Mouse (Mus musculus) frontal cortex, postnatal 25 days (tissue): ENCODE measurements around the gene Fbxo21.

Experiments
- DNase-seq, 2 experiments: peaks; one replicate each; pipeline ENCODE4 v3.0.0; 2022; ENCODE audit warnings: low spot score in 2 of 2

Fbxo21 gene

DNA sequence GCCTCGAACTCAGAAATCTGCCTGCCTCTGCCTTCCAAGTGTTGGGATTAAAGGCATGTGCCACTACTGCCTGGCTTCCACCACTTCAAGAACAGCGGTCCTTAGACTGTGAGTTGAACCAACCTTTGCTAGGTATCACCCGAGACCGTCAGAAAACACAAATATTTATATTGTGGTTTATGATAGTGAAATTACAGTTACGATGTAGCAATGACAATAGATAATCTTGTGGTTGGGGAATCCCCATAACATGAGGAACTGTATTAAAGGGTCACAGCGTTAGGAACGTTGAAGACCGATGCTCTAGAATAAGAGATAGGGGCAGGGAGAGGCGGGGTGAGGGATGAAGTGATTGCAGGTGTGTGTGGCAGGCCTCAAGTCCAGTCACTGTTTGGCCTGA, 68.9 kb downstream of the Fbxo21 start:
- DNase-seq: no peak

DNA sequence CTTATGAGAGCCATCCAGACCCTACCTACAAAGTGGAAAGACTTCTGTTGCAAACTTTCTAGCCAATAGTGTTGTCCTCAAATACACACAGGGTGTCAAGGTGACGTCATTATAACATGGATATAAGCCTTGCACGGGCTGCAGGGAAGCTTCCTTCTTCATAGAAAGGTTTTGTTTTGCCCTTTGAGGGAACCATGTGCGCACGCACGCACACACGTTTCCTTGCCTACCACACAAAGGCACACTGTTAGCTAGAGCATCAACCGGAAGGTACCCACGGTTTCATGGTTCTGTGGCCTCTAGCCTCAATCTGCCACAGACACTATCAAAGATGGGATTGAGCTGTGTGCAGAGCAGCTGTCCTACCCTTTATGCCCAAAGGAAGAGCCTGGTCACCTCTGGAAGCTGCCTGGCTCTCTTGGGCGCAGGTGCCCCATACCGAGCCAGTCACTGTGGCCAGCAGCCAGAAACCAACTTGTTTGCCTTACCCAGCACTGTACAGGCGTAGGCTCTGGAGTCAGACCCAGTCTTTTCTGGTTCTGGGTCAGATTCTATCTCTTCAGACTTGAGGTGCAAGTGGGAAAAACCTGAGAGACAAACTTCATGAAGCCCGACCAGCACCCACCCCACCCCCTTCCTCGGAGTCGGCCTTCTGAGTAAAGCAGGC, 70.7 kb downstream of the Fbxo21 start:
- DNase-seq: no peak

DNA sequence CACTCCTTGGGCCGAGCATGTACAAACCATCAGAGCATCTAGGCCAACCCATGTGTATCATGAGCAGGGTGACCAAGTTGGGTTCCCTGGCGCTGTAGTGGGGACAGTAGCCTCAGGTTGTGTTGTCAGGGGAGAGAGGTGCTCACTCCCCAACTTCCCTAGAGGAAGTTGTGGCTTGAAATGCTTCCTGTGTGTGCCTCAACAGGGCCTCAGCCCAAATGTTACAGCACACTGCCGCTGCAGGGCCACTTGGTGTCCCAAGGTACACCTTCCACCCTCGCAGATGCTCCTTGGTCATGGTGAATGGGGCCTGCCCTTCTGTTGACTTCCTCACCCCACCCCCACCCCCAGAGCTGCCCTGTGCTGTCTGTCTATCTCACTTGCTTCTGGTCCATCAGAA, 71.9 kb downstream of the Fbxo21 start:
- no peak for DNase-seq

DNA sequence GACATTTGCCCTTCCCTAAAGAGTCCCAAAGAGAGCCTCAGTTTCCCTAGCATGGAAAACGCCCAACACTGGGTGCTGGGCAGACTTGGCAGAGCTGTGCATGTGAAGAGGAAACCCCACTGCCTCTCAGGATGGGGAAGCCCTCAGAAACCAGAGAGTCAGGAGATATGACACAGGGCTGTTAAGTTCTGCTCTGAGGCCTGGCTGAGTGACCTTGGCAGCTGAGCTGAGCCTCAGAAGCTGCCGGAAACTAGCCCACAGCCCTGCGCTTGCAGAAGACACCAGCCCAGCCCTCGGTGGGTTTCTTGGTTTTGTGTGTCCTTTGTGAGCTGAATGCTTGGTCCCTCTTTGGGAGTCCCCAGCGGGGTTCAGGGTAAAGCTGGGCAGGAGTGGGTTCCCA, 72.4 kb downstream of the Fbxo21 start:
- DNase-seq: no peak

DNA sequence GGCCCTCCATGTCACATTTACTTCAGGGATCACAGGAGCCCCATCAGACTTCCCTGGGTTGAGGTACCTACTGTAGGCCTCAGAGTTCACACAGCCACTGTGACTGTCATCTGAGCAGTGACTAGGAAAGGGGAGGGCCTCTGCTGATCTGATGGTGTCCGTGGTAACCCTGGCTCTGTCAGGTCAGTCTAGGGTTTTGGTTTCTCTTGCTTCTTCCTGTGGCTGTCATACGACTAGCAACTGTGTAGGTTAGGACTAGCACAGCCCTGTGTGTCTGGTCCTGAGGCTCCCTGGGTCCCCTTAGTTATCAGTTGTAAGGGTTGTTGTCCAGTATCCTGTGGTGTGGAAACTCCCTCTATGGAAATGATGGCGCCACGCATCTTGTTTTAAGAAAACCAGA, 74.2 kb downstream of the Fbxo21 start:
- no peak for DNase-seq

DNA sequence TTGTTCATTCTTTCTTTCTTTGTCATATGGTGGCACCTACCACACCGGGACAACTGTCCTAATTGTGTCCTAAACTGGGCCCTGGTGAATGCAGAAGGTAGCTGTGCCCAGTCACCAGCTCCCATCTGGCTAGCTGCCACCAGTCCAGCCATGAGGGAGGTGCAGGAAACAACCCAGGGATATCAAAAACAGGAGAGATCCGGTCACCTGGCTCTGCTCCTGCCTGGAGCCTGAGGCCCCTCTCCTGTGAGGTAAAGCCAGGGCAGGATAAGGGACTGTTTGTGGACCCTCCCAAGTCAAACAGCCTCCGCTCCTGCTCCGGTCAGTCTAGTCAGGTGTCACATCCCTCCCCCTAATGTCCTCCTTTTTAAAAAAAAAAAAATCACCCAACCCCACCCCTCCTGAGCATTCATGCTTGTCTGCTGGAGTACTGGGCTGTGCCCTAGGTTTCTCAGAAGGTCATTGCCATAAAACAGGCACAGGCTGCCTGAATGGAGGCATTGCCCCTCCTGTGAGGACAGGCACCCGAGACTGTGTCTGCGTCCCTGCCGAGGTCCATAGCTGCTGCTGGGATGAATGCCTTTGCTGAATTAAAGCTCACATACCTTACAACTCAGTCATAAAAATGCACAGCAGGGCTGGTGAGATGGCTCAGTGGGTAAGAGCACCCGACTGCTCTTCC, 75.6 kb downstream of the Fbxo21 start:
- DNase-seq: no peak

DNA sequence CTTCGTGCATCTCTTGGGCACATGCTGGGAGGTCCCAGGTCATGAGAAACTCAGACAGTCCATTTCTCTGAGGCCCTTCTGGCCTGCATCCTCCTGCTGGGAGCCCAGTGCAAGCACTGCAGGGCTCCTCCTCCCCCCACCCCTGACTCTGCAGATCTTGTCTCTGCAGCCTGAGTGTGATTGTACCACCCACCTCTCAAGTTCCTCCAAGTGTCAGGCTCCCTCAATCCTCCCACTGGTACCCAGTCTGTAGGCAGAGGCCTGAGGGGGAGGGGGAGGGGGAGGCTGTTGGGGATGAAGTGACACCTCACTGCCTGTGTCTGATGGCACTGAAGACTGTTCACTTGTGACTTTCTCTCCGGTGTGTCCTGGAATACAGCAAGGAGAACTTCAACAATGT, 76.7 kb downstream of the Fbxo21 start:
- no peak for DNase-seq

DNA sequence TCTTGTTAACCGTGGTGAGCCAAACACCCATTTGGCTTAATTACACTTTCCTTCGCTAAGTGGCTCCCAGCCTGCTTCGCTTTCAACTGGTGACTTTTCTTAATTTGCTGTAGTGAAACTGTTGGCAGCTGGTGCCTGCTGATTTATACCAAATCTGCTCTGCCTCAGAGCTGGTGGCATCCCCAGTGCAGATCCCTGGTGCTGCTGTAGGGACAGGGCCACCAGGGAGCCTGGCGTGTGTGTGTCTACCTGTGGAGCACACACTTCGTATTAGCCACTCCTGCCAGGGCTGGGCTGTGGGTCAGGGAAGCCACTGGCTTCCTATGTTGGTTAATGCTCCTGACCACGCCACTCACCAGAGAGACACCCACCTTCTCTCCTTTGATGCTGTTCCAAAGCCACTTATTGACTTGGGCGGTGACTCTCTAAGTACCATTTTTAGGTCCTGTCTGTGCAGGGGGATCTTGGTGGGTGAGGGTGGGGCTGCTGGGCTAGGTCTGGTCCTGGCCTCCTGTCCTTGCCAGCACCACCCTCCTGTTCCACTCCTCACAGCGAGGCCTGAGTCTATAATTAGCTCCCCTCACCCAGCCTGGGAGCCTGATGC, 81.1 kb downstream of the Fbxo21 start:
- no peak for DNase-seq

DNA sequence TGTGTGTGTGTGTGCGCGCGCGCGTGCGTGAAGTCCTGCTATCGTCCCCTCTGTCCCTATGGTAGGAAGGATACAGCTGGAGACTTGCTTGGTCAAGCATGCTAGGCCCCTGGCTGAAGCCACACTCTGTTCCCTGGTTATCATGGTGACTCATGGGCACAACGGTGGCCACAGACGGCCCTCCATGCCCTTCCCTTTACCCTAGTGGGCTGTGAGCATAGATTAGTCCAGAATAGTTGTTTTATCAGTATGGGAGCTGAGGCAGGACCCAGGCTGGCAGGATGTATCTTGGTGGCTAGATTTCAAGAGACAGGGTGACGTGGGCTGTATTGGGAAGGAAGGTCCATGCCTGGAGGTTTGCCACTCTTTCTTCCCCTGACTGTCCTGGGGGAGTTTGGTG, 82.3 kb downstream of the Fbxo21 start:
- DNase-seq: no peak

DNA sequence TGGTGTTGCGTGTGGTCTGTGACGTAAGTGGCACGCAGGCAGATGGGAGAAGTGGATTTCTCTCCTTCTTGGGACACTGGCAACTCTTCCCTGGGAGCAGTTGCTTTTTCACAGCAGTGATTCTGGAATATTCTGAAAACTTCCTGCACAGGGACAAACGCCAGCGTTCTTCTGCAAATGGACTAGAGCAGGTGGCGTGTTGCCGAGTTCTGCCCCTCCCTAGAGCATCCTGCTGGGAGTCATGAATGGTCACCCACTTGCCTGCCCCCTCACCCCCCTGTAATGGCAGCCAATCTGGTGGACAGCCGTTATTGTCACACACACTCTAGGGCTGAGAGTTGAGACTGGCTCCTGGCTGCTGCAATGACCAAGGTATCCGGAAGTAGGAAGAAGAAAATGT, 83.1 kb downstream of the Fbxo21 start:
- no peak for DNase-seq
